Mouse (Mus musculus) cerebellum, postnatal 25 days (tissue): Measurements from ENCODE around the gene Gsdmc3.
"Not testable (repeated sequence)": the region's sequence is repeated elsewhere in the genome, so short reads cannot be mapped to it uniquely, and the experiment has no call there.

Source experiments
- DNase-seq, 2 experiments: peaks; one replicate each; pipeline ENCODE4 v3.0.0; 2021; ENCODE audit warnings: mixed read lengths in 2 of 2

Gsdmc3 gene

DNA sequence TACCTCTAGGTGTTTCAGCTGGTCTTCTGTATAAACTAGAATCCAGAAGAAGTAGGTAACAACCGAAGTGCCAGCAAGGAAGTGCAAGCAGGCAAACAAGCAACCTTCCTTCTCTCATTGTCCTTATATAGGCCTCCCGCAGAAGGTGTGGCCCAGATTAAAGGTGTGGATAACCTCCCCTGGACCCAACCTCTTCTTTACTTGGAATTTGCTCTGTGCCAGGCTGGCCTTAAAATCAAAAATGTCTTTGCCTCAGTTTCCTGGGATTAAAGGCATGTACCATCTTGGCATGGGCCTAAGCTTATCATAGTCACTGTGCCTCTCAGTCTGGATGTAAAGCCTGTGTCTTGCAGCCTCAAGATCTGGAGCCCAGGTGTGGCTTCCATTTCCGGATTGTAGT lies at the start of gene Gsdmc3:
Gsdmc3 (minus strand) TSS at position 101 of the 400 bp plus-strand sequence.
- DNase-seq = not testable (repeated sequence)

DNA sequence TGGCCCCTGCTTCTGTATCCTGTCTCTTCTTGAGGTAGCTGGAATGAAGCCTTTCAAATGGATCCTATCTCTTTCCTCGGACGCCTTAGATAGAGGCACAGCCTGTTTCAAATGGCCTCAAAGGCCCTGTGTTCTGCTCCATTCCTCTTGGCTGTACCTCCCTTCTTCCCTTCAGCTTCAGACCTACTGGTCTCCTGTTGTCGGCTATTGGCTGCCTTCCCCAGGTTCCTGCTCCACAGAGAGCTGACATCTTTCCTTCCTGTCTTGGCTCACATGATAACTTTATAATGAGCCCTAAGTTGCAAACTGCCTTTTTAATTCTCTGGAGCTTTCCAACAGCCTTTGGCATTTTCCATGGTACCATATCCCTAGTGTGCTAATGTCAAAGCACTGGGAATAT lies 47.8 kb upstream of the Gsdmc3 start:
- DNase-seq = peak; percentile 38 to 57

DNA sequence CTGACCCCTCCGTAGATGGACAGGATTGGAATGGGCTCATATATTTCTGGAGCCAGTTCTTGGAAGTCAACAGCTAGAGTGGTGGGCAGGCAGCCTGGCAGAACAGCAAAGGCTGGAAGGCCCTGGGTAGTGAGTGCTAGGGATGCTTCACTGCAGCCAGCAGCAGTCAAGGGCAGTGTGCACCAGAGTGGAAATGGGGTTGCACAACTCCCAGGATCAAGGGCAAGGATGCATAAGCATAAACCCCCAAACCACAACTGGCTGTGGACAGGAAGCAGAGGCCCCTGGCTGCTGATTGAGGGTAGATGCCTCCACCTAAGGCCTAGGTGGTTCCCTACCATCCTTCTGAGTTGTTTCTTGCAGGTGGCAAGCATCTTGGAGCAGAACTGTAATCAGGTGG lies 46.1 kb upstream of the Gsdmc3 start:
- no peak for DNase-seq

DNA sequence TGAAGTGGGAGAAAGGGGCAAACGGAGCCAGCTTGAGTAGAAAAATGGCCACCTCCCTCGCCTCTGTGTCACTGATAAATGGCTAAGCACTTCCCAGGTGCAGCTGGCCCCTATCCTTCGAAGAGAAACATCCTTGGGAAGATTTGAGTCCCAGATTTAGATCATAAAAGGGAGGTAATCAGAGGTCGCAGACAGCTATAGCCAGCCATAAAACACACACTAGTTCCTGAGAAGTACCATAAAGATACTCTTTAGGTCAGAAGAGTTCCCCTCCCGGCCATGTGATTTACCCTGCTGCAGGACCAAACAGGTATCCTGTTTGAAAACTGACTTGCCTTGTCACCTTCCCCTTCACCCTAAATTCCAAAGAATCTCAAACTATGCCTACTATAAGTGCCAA lies 43.3 kb upstream of the Gsdmc3 start:
- DNase-seq = not testable (repeated sequence)

DNA sequence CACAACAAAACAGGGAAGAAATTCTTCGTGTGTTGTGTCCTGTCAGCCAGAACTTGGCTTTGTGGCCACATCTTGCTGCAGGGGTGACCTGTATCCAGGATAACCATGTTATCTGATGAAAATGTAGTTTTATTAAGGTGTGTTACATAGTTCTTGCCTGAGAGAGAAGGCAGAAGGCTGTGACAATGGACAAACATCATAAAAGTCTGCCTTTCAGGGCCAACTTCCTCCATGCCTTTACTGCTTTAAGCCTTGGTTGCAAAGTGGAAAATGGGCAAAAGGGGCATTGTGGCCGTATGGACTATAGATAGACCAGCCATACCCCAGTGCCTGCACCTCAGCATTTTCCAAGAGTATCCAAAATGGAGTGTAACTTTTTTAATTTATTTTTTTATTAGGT lies 41.4 kb upstream of the Gsdmc3 start:
- not testable (repeated sequence) for DNase-seq

DNA sequence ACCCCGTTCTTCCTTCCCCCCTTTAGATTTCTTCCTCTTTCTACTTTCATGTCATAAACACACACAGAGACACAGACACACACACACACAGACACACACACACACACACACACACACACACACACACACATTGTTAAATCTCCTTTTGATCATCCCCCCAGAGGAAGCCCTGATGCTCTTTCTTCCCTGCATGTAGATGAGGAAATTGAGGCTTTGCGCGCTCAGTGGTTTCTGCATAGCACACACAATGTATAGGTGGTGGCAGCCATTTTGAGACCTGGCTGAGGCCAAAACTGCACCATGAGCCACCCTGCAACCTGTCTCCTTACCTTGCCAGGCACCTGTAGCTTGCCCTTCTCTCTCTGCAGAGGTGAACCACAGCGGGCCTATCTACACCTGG lies 38.2 kb upstream of the Gsdmc3 start:
- not testable (repeated sequence) for DNase-seq

DNA sequence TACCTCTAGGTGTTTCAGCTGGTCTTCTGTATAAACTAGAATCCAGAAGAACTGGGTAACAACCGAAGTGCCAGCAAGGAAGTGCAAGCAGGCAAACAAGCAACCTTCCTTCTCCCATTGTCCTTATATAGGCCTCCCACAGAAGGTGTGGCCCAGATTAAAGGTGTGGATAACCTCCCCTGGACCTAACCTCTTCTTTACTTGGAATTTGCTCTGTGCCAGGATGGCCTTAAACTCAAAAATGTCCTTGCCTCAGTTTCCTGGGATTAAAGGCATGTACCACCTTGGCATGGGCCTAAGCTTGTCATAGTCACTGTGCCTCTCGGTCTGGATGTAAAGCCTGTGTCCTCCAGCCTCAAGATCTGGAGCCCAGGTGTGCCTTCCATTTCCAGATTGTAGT lies 33.8 kb upstream of the Gsdmc3 start, which contains the start of gene Gsdmc4:
Gsdmc4 (minus strand) TSS at position 101 of the 400 bp plus-strand sequence.
- not testable (repeated sequence) for DNase-seq

DNA sequence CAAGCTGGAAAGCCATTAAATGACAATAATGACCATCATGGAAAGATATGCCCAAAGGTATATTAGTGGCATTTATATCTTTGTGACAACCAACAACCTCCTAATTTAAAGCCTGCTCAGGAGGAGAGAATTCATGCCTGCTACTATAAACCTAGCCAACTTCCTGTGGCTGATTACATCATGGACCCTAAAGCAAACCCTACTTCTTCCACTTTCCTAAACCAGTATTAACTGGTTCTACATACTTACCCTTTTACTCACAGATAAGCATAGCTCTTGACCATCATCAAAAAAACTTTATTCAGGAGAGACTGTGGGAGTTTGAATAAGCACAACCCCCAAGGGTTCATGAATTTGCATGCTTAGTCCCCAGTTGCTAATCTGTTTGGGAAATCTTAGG lies 31.5 kb upstream of the Gsdmc3 start:
- DNase-seq = not testable (repeated sequence)

DNA sequence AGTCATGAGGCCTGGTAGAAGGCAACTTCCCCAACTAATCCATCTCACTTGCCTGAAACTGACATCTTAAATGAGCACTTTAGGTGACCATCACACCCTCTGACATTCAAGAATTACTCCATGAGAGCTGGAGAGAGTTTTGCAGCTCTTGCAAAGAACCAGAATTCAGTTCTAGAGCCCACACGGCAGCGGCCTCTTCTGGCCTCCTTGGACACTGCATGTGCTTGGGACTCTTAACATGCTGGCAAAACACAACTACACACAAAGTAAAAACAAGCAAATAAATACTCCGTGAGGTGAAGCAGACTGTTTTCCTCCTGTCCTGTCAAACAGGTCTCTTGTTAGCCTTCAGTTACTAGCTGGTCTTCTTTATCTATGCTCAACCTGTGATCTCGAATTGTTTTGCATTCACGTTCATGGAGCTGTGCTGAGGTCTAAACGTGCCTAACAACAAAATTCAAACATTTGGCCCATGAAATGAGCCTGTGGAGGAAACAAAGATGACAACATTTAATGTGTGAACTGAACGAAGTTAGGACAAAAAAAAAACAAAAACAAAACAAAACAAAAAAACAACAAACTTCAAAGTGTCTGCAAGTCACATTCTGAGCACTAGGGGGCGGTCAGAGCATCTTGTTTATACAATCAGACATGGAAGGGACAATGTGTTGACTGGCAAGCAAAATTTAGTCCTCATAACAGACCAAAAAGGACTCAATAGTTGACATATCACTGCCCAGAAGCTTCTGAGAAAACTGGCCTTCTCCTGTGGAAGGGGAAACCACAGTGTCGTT lies 17.4 kb upstream of the Gsdmc3 start:
- DNase-seq = peak; percentile 29 to 63

DNA sequence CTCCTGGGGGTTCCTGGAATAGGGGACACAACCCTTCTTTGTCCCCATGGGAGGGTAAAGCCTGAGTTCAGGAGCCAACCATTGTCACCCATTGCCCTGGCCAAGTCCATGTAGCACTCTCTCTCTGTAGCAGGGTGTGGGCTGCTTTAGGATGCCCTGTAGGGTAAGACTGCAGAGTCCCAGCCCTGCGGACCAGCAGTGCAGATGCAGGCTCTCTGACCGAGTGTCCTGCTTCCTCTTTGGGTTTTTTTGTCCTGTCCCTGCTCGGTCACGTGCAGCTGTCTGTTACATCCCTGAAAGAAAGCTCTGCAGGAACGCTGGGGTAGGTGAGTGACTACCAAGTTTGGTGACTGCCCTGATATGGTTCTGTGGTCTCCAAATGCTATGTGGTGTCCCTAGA lies 10.1 kb upstream of the Gsdmc3 start:
- not testable (repeated sequence) for DNase-seq

DNA sequence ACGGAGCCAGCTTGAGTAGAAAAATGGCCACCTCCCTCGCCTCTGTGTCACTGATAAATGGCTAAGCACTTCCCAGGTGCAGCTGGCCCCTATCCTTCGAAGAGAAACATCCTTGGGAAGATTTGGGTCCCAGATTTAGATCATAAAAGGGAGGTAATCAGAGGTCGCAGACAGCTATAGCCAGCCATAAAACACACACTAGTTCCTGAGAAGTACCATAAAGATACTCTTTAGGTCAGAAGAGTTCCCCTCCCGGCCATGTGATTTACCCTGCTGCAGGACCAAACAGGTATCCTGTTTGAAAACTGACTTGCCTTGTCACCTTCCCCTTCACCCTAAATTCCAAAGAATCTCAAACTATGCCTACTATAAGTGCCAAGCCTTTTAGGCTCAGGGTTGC lies 9.6 kb upstream of the Gsdmc3 start:
- DNase-seq = not testable (repeated sequence)

DNA sequence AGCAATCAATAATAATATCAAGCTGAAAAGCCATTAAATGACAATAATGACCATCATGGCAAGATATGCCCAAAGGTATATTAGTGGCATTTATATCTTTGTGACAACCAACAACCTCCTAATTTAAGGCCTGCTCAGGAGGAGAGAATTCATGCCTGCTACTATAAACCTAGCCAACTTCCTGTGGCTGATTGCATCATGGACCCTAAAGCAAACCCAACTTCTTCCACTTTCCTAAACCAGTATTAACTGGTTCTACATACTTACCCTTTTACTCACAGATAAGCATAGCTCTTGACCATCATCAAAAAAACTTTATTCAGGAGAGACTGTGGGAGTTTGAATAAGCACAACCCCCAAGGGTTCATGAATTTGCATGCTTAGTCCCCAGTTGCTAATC lies 2.2 kb downstream of the Gsdmc3 start:
- not testable (repeated sequence) for DNase-seq

DNA sequence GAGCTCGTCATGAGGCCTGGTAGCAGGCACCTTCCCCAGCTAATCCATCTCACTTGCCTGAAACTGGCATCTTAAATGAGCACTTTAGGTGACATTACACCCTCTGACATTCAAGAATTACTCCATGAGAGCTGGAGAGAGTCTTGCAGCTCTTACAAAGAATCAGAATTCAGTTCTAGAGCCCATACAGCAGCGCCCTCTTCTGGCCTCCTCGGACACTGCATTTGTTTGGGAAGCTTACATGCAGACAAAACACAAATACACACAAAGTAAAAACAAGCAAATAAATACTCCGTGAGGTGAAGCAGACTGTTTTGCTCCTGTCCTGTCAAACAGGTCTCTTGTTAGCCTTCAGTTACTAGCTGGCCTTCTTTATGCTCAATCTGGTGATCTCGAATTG lies 16.4 kb downstream of the Gsdmc3 start:
- DNase-seq = not testable (repeated sequence)
